Comparison of ENCODE assay signal across 23 mouse cellular contexts in genomic region chr7:56168713-56169112, GRCm38 (mm10).
DNase-seq lines count a peak whose midpoint lies in the region; ATAC-seq and TF ChIP-seq lines count a peak whose summit lies in the region.
"Had no signal": no experiment of that assay in that cellular context is flagged by ENCODE, and none has a peak within 500 bp of the region (broad histone marks: within the 10 kb centered on the region; RNA-seq: fewer than 3 reads in every experiment).

No protein-coding gene starts in this region.

- peak; percentile 1 for DNase-seq in embryo, embryonic 11 days
- no peak for DNase-seq in embryo, embryonic 10.5 days (ENCODE audit: low spot score)
- DNase-seq in limb, embryonic 14.5 days (ENCODE audit: low spot score), result peak; percentile 7
- DNase-seq in limb, embryonic 10.5 days (ENCODE audit: low spot score), result no peak
- DNase-seq in cerebellum, adult 9-10 months, result peak; percentile 75
- DNase-seq in mesoderm, embryonic 11.5 days (ENCODE audit: low read depth, low spot score), result peak; percentile 4
- DNase-seq in right cerebral cortex, adult 18-20 months, result no peak
- DNase-seq in T-cell, adult 2 months (ENCODE audit: low spot score), result no peak
- DNase-seq: adrenal gland, postnatal 36 days; gastrocnemius, postnatal 10 days; kidney, adult 18-20 months; kidney, postnatal 10 days; layer of hippocampus, postnatal 36 days; liver, embryonic 13.5 days; lung, adult 2 months; lung, postnatal 14 days; thymus, adult 18-20 months; thymus, postnatal 4 days had no signal

- H3K27me3 ChIP-seq in limb, embryonic 14.5 days (ENCODE audit: control insufficient read depth, insufficient read depth, low read length), result no peaks in the 10 kb centered on the region
- no peaks in the 10 kb centered on the region for H3K27me3 ChIP-seq in limb, embryonic 10.5 days (ENCODE audit: low read depth, poor library complexity, severe bottlenecking)
- H3K27me3 ChIP-seq: embryonic facial prominence, embryonic 15.5 days; forebrain, embryonic 15.5 days; hindbrain, embryonic 12.5 days; limb, embryonic 13.5 days; liver, embryonic 13.5 days had no signal

- no peak overlapping the region for H3K9ac ChIP-seq in limb, embryonic 14.5 days (ENCODE audit: low read depth, low read length, severe bottlenecking)
- H3K9ac ChIP-seq: embryonic facial prominence, embryonic 15.5 days; forebrain, embryonic 15.5 days; hindbrain, embryonic 12.5 days; limb, embryonic 13.5 days; liver, embryonic 13.5 days had no signal

- ATAC-seq in limb, embryonic 14.5 days (ENCODE audit: low FRiP score, low read depth), result no peak
- ATAC-seq: forebrain, embryonic 15.5 days; midbrain, embryonic 16.5 days had no signal

- 60% methylated on average over 7 of the region's 7 CpGs for whole genome bisulfite sequencing in limb, embryonic 14.5 days
- 78% methylated on average over 7 of the region's 7 CpGs for WGBS in limb, embryonic 10.5 days

- H3K36me3 ChIP-seq in limb, embryonic 14.5 days (ENCODE audit: control insufficient read depth, insufficient read depth, low read length), result peaks cover 44% of the 10 kb centered on the region
- H3K36me3 ChIP-seq in limb, embryonic 10.5 days, result peaks cover 38% of the 10 kb centered on the region

- no peaks in the 10 kb centered on the region for H3K9me3 ChIP-seq in limb, embryonic 14.5 days (ENCODE audit: control insufficient read depth, low read length)
- H3K9me3 ChIP-seq in limb, embryonic 10.5 days (replicated peaks), result no peaks in the 10 kb centered on the region
- H3K9me3 ChIP-seq: embryonic facial prominence, embryonic 15.5 days; forebrain, embryonic 15.5 days; hindbrain, embryonic 12.5 days; limb, embryonic 13.5 days; liver, embryonic 13.5 days had no signal

- TF ChIP-seq POLR2A in limb, embryonic 14.5 days (IDR thresholded peaks at IDR 0.05; ENCODE audit: borderline replicate concordance, extremely low read depth, insufficient read depth, insufficient read length), result no peak

- no peak overlapping the region for H3K4me2 ChIP-seq in limb, embryonic 14.5 days (replicated peaks; ENCODE audit: low read depth, low read length, severe bottlenecking)
- H3K4me2 ChIP-seq: embryonic facial prominence, embryonic 15.5 days; forebrain, embryonic 15.5 days; hindbrain, embryonic 12.5 days; limb, embryonic 13.5 days; liver, embryonic 13.5 days had no signal

- no peak overlapping the region for H3K4me3 ChIP-seq in limb, embryonic 14.5 days (replicated peaks; ENCODE audit: low read length)
- H3K4me3 ChIP-seq in limb, embryonic 10.5 days, result no peak overlapping the region
- H3K4me3 ChIP-seq: embryonic facial prominence, embryonic 15.5 days; forebrain, embryonic 15.5 days; hindbrain, embryonic 12.5 days; limb, embryonic 13.5 days; liver, embryonic 13.5 days had no signal

- H3K4me1 ChIP-seq in limb, embryonic 14.5 days (ENCODE audit: control insufficient read depth, insufficient read depth, low read length), result no peaks in the 10 kb centered on the region
- H3K4me1 ChIP-seq in limb, embryonic 10.5 days, result no peaks in the 10 kb centered on the region
- H3K4me1 ChIP-seq: embryonic facial prominence, embryonic 15.5 days; forebrain, embryonic 15.5 days; hindbrain, embryonic 12.5 days; limb, embryonic 13.5 days; liver, embryonic 13.5 days had no signal

- H3K27ac ChIP-seq in limb, embryonic 14.5 days (replicated peaks; ENCODE audit: low read depth, low read length), result no peak overlapping the region
- no peak overlapping the region for H3K27ac ChIP-seq in limb, embryonic 10.5 days
- H3K27ac ChIP-seq: embryonic facial prominence, embryonic 15.5 days; forebrain, embryonic 15.5 days; hindbrain, embryonic 12.5 days; limb, embryonic 13.5 days; liver, embryonic 13.5 days had no signal

Comparison
In these comparisons a context has a peak if more than half of its experiments do, and no peak if none do; other contexts are left out.
1. DNase-seq: peak in embryo, embryonic 11 days (single experiment), limb, embryonic 14.5 days (single experiment), cerebellum, adult 9-10 months (single experiment) and mesoderm, embryonic 11.5 days (single experiment); none in embryo, embryonic 10.5 days (single experiment), limb, embryonic 10.5 days (single experiment), right cerebral cortex, adult 18-20 months (single experiment) and T-cell, adult 2 months (single experiment).